Mouse (Mus musculus): ENCODE results near the gene Ascc1. TPM values are rescaled to one million over a fixed set of nuclear protein-coding genes. Genes with fewer than 3 reads are reported as not detected.

Gene Ascc1
- polyA plus RNA-seq, 1 experiment from 2014 or later, result 42.5 TPM

GRCm38 (mm10) chr10:60084065-60084464 lies 81.5 kb downstream of the Ascc1 start:
- Histone ChIP-seq H3K4me3 (ENCODE audit: low read depth, low read length) (no peak overlapping the region), H3K4me2 (no peak overlapping the region), H3K27me3 (ENCODE audit: control insufficient read depth, insufficient read depth, low read length) (no peaks in the 10 kb centered on the region), H3K36me3 (ENCODE audit: control insufficient read depth, insufficient read depth, low read length) (no peaks in the 10 kb centered on the region), H3K27ac (ENCODE audit: low read depth, low read length) (no peak overlapping the region), H3K9me3 (ENCODE audit: control insufficient read depth, low read length) (no peaks in the 10 kb centered on the region), H3K9ac (ENCODE audit: low read length) (no peak overlapping the region), H3K4me1 (ENCODE audit: control insufficient read depth, insufficient read depth, low read length) (no peaks in the 10 kb centered on the region)
- ATAC-seq (ENCODE audit: low FRiP score), result no peak
- no peak for DNase-seq (ENCODE audit: low spot score, missing footprints)
- WGBS, result 89% methylated on average over 4 of the region's 4 CpGs

- ATAC-seq (ENCODE audit: low FRiP score) (no peak), DNase-seq (ENCODE audit: low spot score, missing footprints) (no peak)
- H3K27ac ChIP-seq (ENCODE audit: low read depth, low read length), result no peak overlapping the region
- WGBS, result 71% methylated on average over 2 of the region's 2 CpGs
- H3K4me1 ChIP-seq (ENCODE audit: control insufficient read depth, insufficient read depth, low read length), result peaks cover 2% of the 10 kb centered on the region
- no peaks in the 10 kb centered on the region for H3K27me3 ChIP-seq (ENCODE audit: control insufficient read depth, insufficient read depth, low read length)
- H3K4me2 ChIP-seq, result no peak overlapping the region
- H3K9ac ChIP-seq (ENCODE audit: low read length), result no peak overlapping the region
- no peaks in the 10 kb centered on the region for H3K36me3 ChIP-seq (ENCODE audit: control insufficient read depth, insufficient read depth, low read length)
- no peak overlapping the region for H3K4me3 ChIP-seq (ENCODE audit: low read depth, low read length)
- no peaks in the 10 kb centered on the region for H3K9me3 ChIP-seq (ENCODE audit: control insufficient read depth, low read length)
Measured at GRCm38 (mm10) chr10:60092311-60092710, 89.7 kb downstream of the Ascc1 start.

- H3K9me3 ChIP-seq (ENCODE audit: control insufficient read depth, low read length), result no peaks in the 10 kb centered on the region
- H3K36me3 ChIP-seq (ENCODE audit: control insufficient read depth, insufficient read depth, low read length), result no peaks in the 10 kb centered on the region; the same call in 1 of the 2 replicates
- H3K4me3 ChIP-seq (ENCODE audit: low read depth, low read length), result no peak overlapping the region
- H3K27me3 ChIP-seq (ENCODE audit: control insufficient read depth, insufficient read depth, low read length), result no peaks in the 10 kb centered on the region
- no peak for ATAC-seq (ENCODE audit: low FRiP score)
- H3K4me1 ChIP-seq (ENCODE audit: control insufficient read depth, insufficient read depth, low read length), result peaks cover 2% of the 10 kb centered on the region
- H3K9ac ChIP-seq (ENCODE audit: low read length), result no peak overlapping the region
- WGBS, result 81% methylated on average over 2 of the region's 2 CpGs
- DNase-seq (ENCODE audit: low spot score, missing footprints), result no peak
- H3K4me2 ChIP-seq, result no peak overlapping the region
- no peak overlapping the region for H3K27ac ChIP-seq (ENCODE audit: low read depth, low read length)
Measured at GRCm38 (mm10) chr10:60093751-60094150, 91.1 kb downstream of the Ascc1 start.

- H3K4me3 ChIP-seq (ENCODE audit: low read depth, low read length), result no peak overlapping the region
- DNase-seq (ENCODE audit: low spot score, missing footprints), result no peak
- no peaks in the 10 kb centered on the region for H3K9me3 ChIP-seq (ENCODE audit: control insufficient read depth, low read length)
- no peaks in the 10 kb centered on the region; the same call in 1 of the 2 replicates for H3K36me3 ChIP-seq (ENCODE audit: control insufficient read depth, insufficient read depth, low read length)
- 88% methylated on average over 2 of the region's 2 CpGs for WGBS
- no peaks in the 10 kb centered on the region for H3K27me3 ChIP-seq (ENCODE audit: control insufficient read depth, insufficient read depth, low read length)
- no peak overlapping the region for H3K27ac ChIP-seq (ENCODE audit: low read depth, low read length)
- peaks cover 2% of the 10 kb centered on the region for H3K4me1 ChIP-seq (ENCODE audit: control insufficient read depth, insufficient read depth, low read length)
- H3K9ac ChIP-seq (ENCODE audit: low read length), result no peak overlapping the region
- H3K4me2 ChIP-seq, result no peak overlapping the region
- ATAC-seq (ENCODE audit: low FRiP score), result no peak
Measured at GRCm38 (mm10) chr10:60095558-60095957, 93.0 kb downstream of the Ascc1 start.

GRCm38 (mm10) chr10:60096302-60096701 lies 93.7 kb downstream of the Ascc1 start:
- WGBS, result 38% methylated on average over 1 of the region's 1 CpGs
- no peaks in the 10 kb centered on the region for H3K9me3 ChIP-seq (ENCODE audit: control insufficient read depth, low read length)
- H3K9ac ChIP-seq (ENCODE audit: low read length), result no peak overlapping the region
- no peak overlapping the region for H3K27ac ChIP-seq (ENCODE audit: low read depth, low read length)
- DNase-seq (ENCODE audit: low spot score, missing footprints) (no peak), ATAC-seq (ENCODE audit: low FRiP score) (no peak)
- no peak overlapping the region for H3K4me3 ChIP-seq (ENCODE audit: low read depth, low read length)
- H3K36me3 ChIP-seq (ENCODE audit: control insufficient read depth, insufficient read depth, low read length), result no peaks in the 10 kb centered on the region; the same call in 1 of the 2 replicates
- H3K4me1 ChIP-seq (ENCODE audit: control insufficient read depth, insufficient read depth, low read length), result peaks cover 2% of the 10 kb centered on the region
- H3K4me2 ChIP-seq, result no peak overlapping the region
- no peaks in the 10 kb centered on the region for H3K27me3 ChIP-seq (ENCODE audit: control insufficient read depth, insufficient read depth, low read length)

- Histone ChIP-seq H3K27me3 (ENCODE audit: control insufficient read depth, insufficient read depth, low read length) (no peaks in the 10 kb centered on the region), H3K27ac (ENCODE audit: low read depth, low read length) (no peak overlapping the region), H3K4me3 (ENCODE audit: low read depth, low read length) (no peak overlapping the region), H3K9ac (ENCODE audit: low read length) (no peak overlapping the region), H3K36me3 (ENCODE audit: control insufficient read depth, insufficient read depth, low read length) (no peaks in the 10 kb centered on the region; the same call in 1 of the 2 replicates), H3K9me3 (ENCODE audit: control insufficient read depth, low read length) (no peaks in the 10 kb centered on the region), H3K4me1 (ENCODE audit: control insufficient read depth, insufficient read depth, low read length) (peaks cover 2% of the 10 kb centered on the region), H3K4me2 (no peak overlapping the region)
- ATAC-seq (ENCODE audit: low FRiP score), result no peak
- WGBS, result 92% methylated on average over 9 of the region's 9 CpGs
- DNase-seq (ENCODE audit: low spot score, missing footprints), result no peak
Measured at GRCm38 (mm10) chr10:60097146-60097545, 94.5 kb downstream of the Ascc1 start.

- 85% methylated on average over 5 of the region's 5 CpGs for WGBS
- Histone ChIP-seq H3K27ac (ENCODE audit: low read depth, low read length) (no peak overlapping the region), H3K9ac (ENCODE audit: low read length) (no peak overlapping the region), H3K4me1 (ENCODE audit: control insufficient read depth, insufficient read depth, low read length) (peaks cover 2% of the 10 kb centered on the region), H3K4me3 (ENCODE audit: low read depth, low read length) (no peak overlapping the region), H3K36me3 (ENCODE audit: control insufficient read depth, insufficient read depth, low read length) (no peaks in the 10 kb centered on the region; the same call in 1 of the 2 replicates), H3K4me2 (no peak overlapping the region), H3K27me3 (ENCODE audit: control insufficient read depth, insufficient read depth, low read length) (no peaks in the 10 kb centered on the region), H3K9me3 (ENCODE audit: control insufficient read depth, low read length) (no peaks in the 10 kb centered on the region)
- no peak for DNase-seq (ENCODE audit: low spot score, missing footprints)
- ATAC-seq (ENCODE audit: low FRiP score), result no peak
Measured at GRCm38 (mm10) chr10:60097774-60098173, 95.2 kb downstream of the Ascc1 start.

GRCm38 (mm10) chr10:60105391-60106145 lies 103.0 kb downstream of the Ascc1 start:
- ATAC-seq (ENCODE audit: low FRiP score) (peak; percentile 42), DNase-seq (ENCODE audit: low spot score, missing footprints) (peak; percentile 92)
- Histone ChIP-seq H3K4me3 (ENCODE audit: low read depth, low read length) (peak overlapping the region; percentile 66), H3K9ac (ENCODE audit: low read length) (peak overlapping the region; percentile 73), H3K27me3 (ENCODE audit: control insufficient read depth, insufficient read depth, low read length) (peaks cover 37% of the 10 kb centered on the region), H3K36me3 (ENCODE audit: control insufficient read depth, insufficient read depth, low read length) (no peaks in the 10 kb centered on the region), H3K4me2 (peak overlapping the region; percentile 91), H3K4me1 (ENCODE audit: control insufficient read depth, insufficient read depth, low read length) (peaks cover 17% of the 10 kb centered on the region), H3K27ac (ENCODE audit: low read depth, low read length) (peak overlapping the region; percentile 44), H3K9me3 (ENCODE audit: control insufficient read depth, low read length) (no peaks in the 10 kb centered on the region)
- WGBS, result 12% methylated on average over 20 of the region's 20 CpGs

GRCm38 (mm10) chr10:60106146-60106530 lies 103.5 kb downstream of the Ascc1 start, which contains the start of gene Spock2:
Gene Spock2, plus strand, starts transcription at chr10:60106219.
- Histone ChIP-seq H3K4me3 (ENCODE audit: low read depth, low read length) (peak within 1 kb of the TSS; percentile 66), H3K4me1 (ENCODE audit: control insufficient read depth, insufficient read depth, low read length) (peaks cover 17% of the 10 kb centered on the region), H3K27ac (ENCODE audit: low read depth, low read length) (peak within 1 kb of the TSS; percentile 44), H3K9ac (ENCODE audit: low read length) (peak within 1 kb of the TSS; percentile 73), H3K4me2 (peak within 1 kb of the TSS; percentile 91), H3K36me3 (ENCODE audit: control insufficient read depth, insufficient read depth, low read length) (no peaks in the 10 kb centered on the region), H3K9me3 (ENCODE audit: control insufficient read depth, low read length) (no peaks in the 10 kb centered on the region), H3K27me3 (ENCODE audit: control insufficient read depth, insufficient read depth, low read length) (peaks cover 37% of the 10 kb centered on the region)
- DNase-seq (ENCODE audit: low spot score, missing footprints) (no peak), ATAC-seq (ENCODE audit: low FRiP score) (peak; percentile 73)
- 0% methylated on average over 22 of the region's 22 CpGs for WGBS
